In genomic region chr2:155683137-155683536, GRCm38 (mm10) we compare ENCODE assay signal across 28 mouse cellular contexts. TPM values are rescaled to one million over a fixed set of nuclear protein-coding genes. Genes with fewer than 3 reads are reported as not detected.
"Had no signal": no experiment of that assay in that cellular context is flagged by ENCODE, and none has a peak within 500 bp of the region (broad histone marks: within the 10 kb centered on the region; RNA-seq: fewer than 3 reads in every experiment).

No protein-coding gene starts in this region.

- H3K9ac ChIP-seq: intestine, embryonic 15.5 days; kidney, embryonic 15.5 days; limb, embryonic 13.5 days; liver, embryonic 13.5 days; midbrain, embryonic 13.5 days had no signal

- H3K27me3 ChIP-seq: intestine, embryonic 15.5 days; kidney, embryonic 15.5 days; limb, embryonic 13.5 days; liver, embryonic 13.5 days; midbrain, embryonic 13.5 days had no signal

- DNase-seq: kidney, adult 11 months; kidney, adult 8-10 months; kidney, postnatal 10 days; kidney, postnatal 4 days; layer of hippocampus, adult 9-11 months; liver, embryonic 13.5 days; lung, adult 2 months; thymus, adult 18-20 months; thymus, postnatal 25 days had no signal

- H3K4me2 ChIP-seq: intestine, embryonic 15.5 days; kidney, embryonic 15.5 days; limb, embryonic 13.5 days; liver, embryonic 13.5 days; midbrain, embryonic 13.5 days had no signal

- H3K4me1 ChIP-seq: limb, embryonic 10.5 days; limb, embryonic 13.5 days had no signal

- ATAC-seq: intestine, embryonic 15.5 days; midbrain, embryonic 13.5 days had no signal

- H3K9me3 ChIP-seq: intestine, embryonic 15.5 days; kidney, embryonic 15.5 days; limb, embryonic 10.5 days; limb, embryonic 13.5 days; liver, embryonic 13.5 days; midbrain, embryonic 13.5 days had no signal

- H3K4me3 ChIP-seq: intestine, embryonic 15.5 days; kidney, embryonic 15.5 days; limb, embryonic 10.5 days; limb, embryonic 13.5 days; liver, embryonic 13.5 days; midbrain, embryonic 13.5 days had no signal

- H3K36me3 ChIP-seq: intestine, embryonic 15.5 days had no signal

- H3K27ac ChIP-seq: intestine, embryonic 15.5 days; kidney, embryonic 15.5 days; limb, embryonic 10.5 days; limb, embryonic 13.5 days; liver, embryonic 13.5 days; macrophage; midbrain, embryonic 13.5 days had no signal

RNA-seq across cellular contexts. Expression of gene Gm17581, which starts 52.5 kb away (rescaled TPM):
- total RNA-seq: layer of hippocampus, adult 18-20 months; layer of hippocampus, postnatal 25 days; left cerebral cortex, adult 18-20 months; left cerebral cortex, postnatal 25 days; liver, adult 2 months; midbrain, postnatal 0 days had no signal
- polyA plus RNA-seq: intestine, embryonic 15.5 days; kidney, embryonic 15.5 days; limb, embryonic 10.5 days; limb, embryonic 13.5 days; liver, adult 2 months; liver, embryonic 13.5 days; liver, embryonic 16.5 days; lung, adult 2 months; lung, embryonic 16.5 days; macrophage; midbrain, embryonic 13.5 days; midbrain, postnatal 0 days; neural tube, embryonic 11.5 days; neural tube, embryonic 14.5 days; small intestine, adult 2 months; stomach, embryonic 16.5 days; testis, adult 2 months had no signal
